Mouse (Mus musculus): ENCODE data around the gene Gm17304. TPM values are rescaled to one million over a fixed set of nuclear protein-coding genes. Genes with fewer than 3 reads are reported as not detected.

Gene Gm17304
- total and polyA plus RNA-seq, 3 experiments, result not detected

GRCm38 (mm10) chr5:106623337-106623736 lies 14.4 kb downstream of the Gm17304 start:
- DNase-seq, result no peak

DNA sequence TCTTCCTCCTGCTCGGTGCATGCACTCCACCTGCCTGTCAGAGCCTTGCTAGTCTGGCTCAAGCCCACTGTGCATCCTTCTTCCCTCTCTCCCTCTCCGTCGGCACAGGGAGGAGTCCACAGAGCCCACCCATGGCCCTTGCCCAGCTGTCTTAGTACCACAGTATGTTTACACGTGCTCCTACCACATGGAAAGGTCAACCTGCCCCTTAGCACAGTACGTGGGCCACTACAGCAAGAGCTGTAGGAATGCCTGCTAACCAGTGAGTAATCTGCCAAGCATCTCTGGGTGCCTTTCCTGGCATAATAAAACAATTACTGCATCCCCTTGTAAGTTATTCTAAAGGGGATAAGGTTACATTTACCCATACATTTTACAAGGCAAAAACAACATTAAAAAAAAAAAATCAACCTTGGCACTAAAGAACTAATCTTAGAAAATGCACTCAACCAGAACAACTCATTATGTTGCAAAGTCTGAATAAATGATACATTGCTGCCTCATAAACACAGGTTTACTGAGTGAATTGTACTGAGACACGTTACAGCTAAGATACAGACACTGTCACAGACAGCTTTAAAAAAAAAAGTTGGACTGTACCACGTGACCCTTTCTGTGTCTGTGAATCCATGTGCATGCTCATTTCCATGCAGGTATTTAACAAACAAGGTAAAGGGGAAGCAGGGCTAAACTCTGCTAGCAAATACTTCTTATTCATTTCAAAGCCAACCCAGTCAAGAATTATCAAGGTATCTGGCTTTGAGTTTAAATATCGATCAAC lies 19.7 kb downstream of the Gm17304 start:
- DNase-seq, result no peak

GRCm38 (mm10) chr5:106636423-106636946 lies 27.6 kb downstream of the Gm17304 start:
- DNase-seq, result no peak

- no peak for DNase-seq
Measured at GRCm38 (mm10) chr5:106639627-106640026, 30.7 kb downstream of the Gm17304 start.

GRCm38 (mm10) chr5:106640235-106640809 lies 31.4 kb downstream of the Gm17304 start:
- DNase-seq, result no peak

- DNase-seq, result no peak
Measured at GRCm38 (mm10) chr5:106641876-106642275, 33.0 kb downstream of the Gm17304 start.

GRCm38 (mm10) chr5:106643434-106643833 lies 34.5 kb downstream of the Gm17304 start:
- no peak for DNase-seq

DNA sequence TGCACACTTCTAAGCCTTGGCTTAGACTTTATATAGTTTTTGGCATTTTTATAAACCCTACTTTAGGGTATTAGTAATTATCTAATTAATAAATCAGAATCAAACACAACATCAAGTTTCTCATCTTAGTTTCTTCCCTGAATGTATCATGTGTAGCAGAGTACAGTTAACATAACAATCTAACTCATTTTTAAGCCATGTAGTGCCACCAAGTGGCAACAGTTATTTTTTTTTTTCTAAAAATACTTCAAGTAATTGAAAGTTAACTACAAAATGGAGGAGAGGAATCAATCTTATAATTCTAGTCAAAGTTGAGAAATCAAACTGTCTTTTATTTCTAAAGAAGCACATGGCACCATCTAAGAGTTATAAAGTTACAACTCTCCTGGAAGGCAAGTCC lies 40.5 kb downstream of the Gm17304 start:
- DNase-seq, result no peak

- no peak for DNase-seq
Measured at GRCm38 (mm10) chr5:106649995-106650394, 41.1 kb downstream of the Gm17304 start.

- DNase-seq, result no peak
Measured at GRCm38 (mm10) chr5:106652220-106652753, 43.4 kb downstream of the Gm17304 start.

DNA sequence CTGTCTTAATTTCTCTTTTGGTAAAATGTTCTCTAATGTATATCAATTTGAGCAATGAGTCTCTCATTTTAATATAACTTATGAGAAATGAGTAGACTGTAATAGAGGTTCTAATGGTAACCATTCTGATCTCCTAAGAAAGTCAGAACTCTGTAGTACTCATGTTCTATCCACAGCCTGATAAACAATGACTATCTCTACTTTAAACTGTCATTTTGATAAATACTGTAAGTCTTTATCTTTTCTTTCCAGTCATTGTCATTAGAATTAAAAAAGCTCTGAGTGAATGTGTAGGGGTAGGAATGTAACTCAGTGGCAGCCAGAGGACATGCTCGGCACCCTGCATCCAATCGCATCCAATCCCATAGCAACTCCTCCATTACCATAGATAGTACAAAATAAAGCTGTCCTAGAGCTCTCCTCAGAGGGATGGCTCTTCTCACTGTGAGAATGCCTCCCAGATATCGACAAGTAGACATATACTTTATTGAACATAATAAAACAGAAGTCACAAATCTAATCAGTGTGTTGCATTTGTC lies 44.0 kb downstream of the Gm17304 start:
- no peak for DNase-seq

Other genes starting within 250 kb of the Gm17304 start
- not detected for gene Barhl2, start 150.9 kb upstream of the Gm17304 start, total RNA-seq (2021)
- not detected in 2 replicates for gene Barhl2, start 150.9 kb upstream of the Gm17304 start, polyA plus RNA-seq (2012; rRNA removed)
- 10 to 100 TPM; 63.5 to 65.2 TPM for gene Zfp644, start 88.2 kb downstream of the Gm17304 start, total RNA-seq (2021)
- gene Zfp644, start 88.2 kb downstream of the Gm17304 start, polyA plus RNA-seq (2012; rRNA removed), result 4.4 and 5.6 TPM in 2 replicates

All from adrenal gland, adult 2 months (tissue).